Mouse (Mus musculus) MEL (cell line): Measurements from ENCODE around the gene Gpr161. TPM values are rescaled to one million over a fixed set of nuclear protein-coding genes. Genes with fewer than 3 reads are reported as not detected.
A peak's percentile ranks its signal among the peaks of the same experiment; 100 is the strongest.

ENCODE experiments used
- DNase-seq: peaks from one replicate; pipeline ENCODE4 v3.0.0; 2011; ENCODE audit warnings: low read depth, low spot score
- H3K27ac ChIP-seq: 2 replicates; pipeline ENCODE4 v1.5.1; 2012; ENCODE audit warnings: low read depth, mild to moderate bottlenecking, control low read depth, low read length, moderate library complexity; ENCODE audit not compliant: control insufficient read depth
- H3K27me3 ChIP-seq, 2 experiments: fragments of 150-350 bp in 1 of 2; sonication (generic) in 1 of 2; 2 replicates each; pipeline ENCODE4 v1.6.1; 2012; ENCODE audit warnings: low read length in 2 of 2, mild to moderate bottlenecking in 2 of 2, improper control_type of control experiment in 1 of 2, moderate library complexity in 1 of 2; ENCODE audit not compliant: insufficient read depth in 2 of 2, control insufficient read depth in 1 of 2
- H3K36me3 ChIP-seq, 2 experiments: 2 replicates each; pipeline ENCODE4 v1.6.1; 2012 to 2014; ENCODE audit warnings: low read length in 2 of 2, improper control_type of control experiment in 1 of 2, inconsistent platforms in 1 of 2, mild to moderate bottlenecking in 1 of 2; ENCODE audit not compliant: insufficient read depth in 2 of 2, control insufficient read depth in 1 of 2
- H3K4me1 ChIP-seq, 2 experiments: fragments of 150-350 bp in 1 of 2; sonication (generic) in 1 of 2; 2 replicates each; pipeline ENCODE4 v1.6.1; 2012; ENCODE audit warnings: low read length in 2 of 2, improper control_type of control experiment in 1 of 2, mild to moderate bottlenecking in 1 of 2; ENCODE audit not compliant: insufficient read depth in 2 of 2, control insufficient read depth in 1 of 2
- H3K4me3 ChIP-seq, 2 experiments: fragments of 150-350 bp in 1 of 2; sonication (generic) in 1 of 2; 2 replicates each; pipeline ENCODE4 v1.5.1; 2012; ENCODE audit warnings: low read depth in 2 of 2, low read length in 2 of 2, mild to moderate bottlenecking in 2 of 2, moderate library complexity in 2 of 2, control low read depth in 1 of 2, improper control_type of control experiment in 1 of 2; ENCODE audit not compliant: control insufficient read depth in 1 of 2, insufficient read depth in 1 of 2
- H3K79me2 ChIP-seq: 2 replicates; pipeline ENCODE4 v1.6.1; 2012; ENCODE audit warnings: mild to moderate bottlenecking, low read length, moderate library complexity; ENCODE audit not compliant: control insufficient read depth, poor library complexity, insufficient read depth
- H3K9ac ChIP-seq: 2 replicates; pipeline ENCODE4 v1.6.1; 2012; ENCODE audit warnings: low read depth, mild to moderate bottlenecking, control low read depth, low read length, moderate library complexity; ENCODE audit not compliant: control insufficient read depth, poor library complexity, severe bottlenecking
- H3K9me3 ChIP-seq: fragments of 150-350 bp; sonication (generic); replicated peaks from 2 replicates; pipeline ENCODE4 v1.6.1; 2012; ENCODE audit warnings: mild to moderate bottlenecking, low read length, improper control_type of control experiment, moderate library complexity; ENCODE audit not compliant: insufficient read depth
- CHD2 ChIP-seq: IDR thresholded peaks from 2 replicates; pipeline ENCODE4 v1.6.1; 2011; ENCODE audit warnings: low read length, improper control_type of control experiment
- ELF1 ChIP-seq: IDR thresholded peaks from 2 replicates; pipeline ENCODE4 v1.6.1; 2014; ENCODE audit warnings: low read depth, mild to moderate bottlenecking, inconsistent platforms, low read length, improper control_type of control experiment, moderate library complexity
- EP300 ChIP-seq, 2 experiments: IDR thresholded peaks; 2 replicates each; pipeline ENCODE4 v1.6.1; 2011; ENCODE audit warnings: improper control_type of control experiment in 2 of 2, low read length in 2 of 2, low read depth in 1 of 2, mild to moderate bottlenecking in 1 of 2
- ETS1 ChIP-seq: IDR thresholded peaks from 2 replicates; pipeline ENCODE4 v1.6.1; 2012; ENCODE audit warnings: low read depth, mild to moderate bottlenecking, inconsistent platforms, low read length, improper control_type of control experiment, moderate library complexity
- JUND ChIP-seq: IDR thresholded peaks from 2 replicates; pipeline ENCODE4 v1.6.1; 2011; ENCODE audit warnings: low read depth, mild to moderate bottlenecking, improper control_type of control experiment, low read length
- MAX ChIP-seq: IDR thresholded peaks from 2 replicates; pipeline ENCODE4 v1.6.1; 2011; ENCODE audit warnings: low read length, improper control_type of control experiment
- MAZ ChIP-seq: IDR thresholded peaks from 2 replicates; pipeline ENCODE4 v1.6.1; 2012; ENCODE audit warnings: low read depth, mild to moderate bottlenecking, inconsistent platforms, low read length, improper control_type of control experiment
- MXI1 ChIP-seq: IDR thresholded peaks from 2 replicates; pipeline ENCODE4 v1.6.1; 2011; ENCODE audit warnings: mild to moderate bottlenecking, low read depth, low read length, improper control_type of control experiment
- MYB ChIP-seq: IDR thresholded peaks from 2 replicates; pipeline ENCODE4 v1.6.1; 2011; ENCODE audit warnings: mild to moderate bottlenecking, low read depth, low read length, improper control_type of control experiment
- NELFE ChIP-seq: IDR thresholded peaks from 2 replicates; pipeline ENCODE4 v1.6.1; 2011; ENCODE audit warnings: low read depth, low read length, improper control_type of control experiment
- POLR2AphosphoS5 ChIP-seq: IDR thresholded peaks from 2 replicates; pipeline ENCODE4 v1.6.1; 2012; ENCODE audit warnings: low read depth, borderline replicate concordance, mild to moderate bottlenecking, inconsistent platforms, low read length, moderate library complexity, mixed read lengths
- RAD21 ChIP-seq: IDR thresholded peaks from 2 replicates; pipeline ENCODE4 v1.6.1; 2011; ENCODE audit warnings: mild to moderate bottlenecking, low read depth, low read length, improper control_type of control experiment
- SIN3A ChIP-seq: IDR thresholded peaks from 2 replicates; pipeline ENCODE4 v1.6.1; 2012; ENCODE audit warnings: low read length, improper control_type of control experiment, inconsistent platforms
- SMC3 ChIP-seq: IDR thresholded peaks from 2 replicates; pipeline ENCODE4 v1.6.1; 2011; ENCODE audit warnings: low read depth, low read length, improper control_type of control experiment
- TAL1 ChIP-seq: IDR thresholded peaks from 2 replicates; pipeline ENCODE4 v1.6.1; 2012; ENCODE audit warnings: mild to moderate bottlenecking, inconsistent platforms, low read length, moderate library complexity, mixed read lengths
- TCF12 ChIP-seq: IDR thresholded peaks from 2 replicates; pipeline ENCODE4 v1.6.1; 2014; ENCODE audit warnings: low read depth, mild to moderate bottlenecking, inconsistent platforms, low read length, improper control_type of control experiment, moderate library complexity
- USF2 ChIP-seq, 2 experiments: IDR thresholded peaks; 2 replicates each; pipeline ENCODE4 v1.6.1; 2011 to 2012; ENCODE audit warnings: improper control_type of control experiment in 2 of 2, low read length in 2 of 2, borderline replicate concordance in 1 of 2, inconsistent platforms in 1 of 2, low read depth in 1 of 2, mild to moderate bottlenecking in 1 of 2; ENCODE audit not compliant: insufficient read depth in 1 of 2
- ZNF384 ChIP-seq: IDR thresholded peaks from 2 replicates; pipeline ENCODE4 v1.6.1; 2012; ENCODE audit warnings: low read depth, mild to moderate bottlenecking, inconsistent platforms, low read length, improper control_type of control experiment
- polyA plus RNA-seq, 2 experiments: library from polyadenylated mRNA; stranded (reverse) in 1 of 2; unstranded in 1 of 2; fragments of >175 nt in 1 of 2; fragments of >200 nt in 1 of 2; gene quantifications; 2 replicates each; pipeline versions ENCODE4 v1.2.1 to v1.2.4; 2012; ENCODE audit warnings: low replicate concordance in 2 of 2, low read depth in 1 of 2; ENCODE audit not compliant: insufficient read length in 2 of 2, insufficient read depth in 1 of 2, missing spikeins in 1 of 2
- total RNA-seq: library from RNA; depleted of rRNA; stranded (reverse); fragments of 300-350 nt; gene quantifications from 2 replicates; pipeline ENCODE4 v1.2.3, GENCODE M21; 2012

Gene Gpr161
- total and polyA plus RNA-seq, 3 experiments = 0.08 to 0.97 TPM; not detected in 1

- peak; percentile 18 for DNase-seq
- H3K36me3 ChIP-seq = peaks cover 0 to 3% of the 10 kb centered on the region in 2 experiments; a peak in 1 of 4 replicates
- H3K9me3 ChIP-seq = no peaks in the 10 kb centered on the region
- no peak overlapping the region for H3K9ac ChIP-seq
- no peak for TF ChIP-seq ZNF384
- no peak for TF ChIP-seq JUND
- no peak for TF ChIP-seq SMC3
- TF ChIP-seq MAX = no peak
- TF ChIP-seq ELF1 = no peak
- no peak for TF ChIP-seq MAZ
- TF ChIP-seq ETS1 = no peak
- TF ChIP-seq SIN3A = no peak
- TF ChIP-seq NELFE = no peak
- no peak for TF ChIP-seq MYB
- H3K27ac ChIP-seq = no peak overlapping the region
- H3K27me3 ChIP-seq = no peaks in the 10 kb centered on the region
- no peaks in the 10 kb centered on the region for H3K4me1 ChIP-seq
- H3K4me3 ChIP-seq = no peak overlapping the region
- no peaks in the 10 kb centered on the region for H3K79me2 ChIP-seq
Measured at GRCm38 (mm10) chr1:165332797-165333196, 37.2 kb downstream of the Gpr161 start.

- H3K79me2 ChIP-seq = no peaks in the 10 kb centered on the region
- no peaks in the 10 kb centered on the region for H3K27me3 ChIP-seq
- DNase-seq = no peak
- no peak overlapping the region for H3K27ac ChIP-seq
- H3K4me1 ChIP-seq = no peaks in the 10 kb centered on the region
- H3K9ac ChIP-seq = no peak overlapping the region
- H3K9me3 ChIP-seq = no peaks in the 10 kb centered on the region
- TF ChIP-seq CHD2 = no peak
- TF ChIP-seq RAD21 = no peak
- TF ChIP-seq USF2 (IDR thresholded peaks at IDR 0.05; ENCODE audit: borderline replicate concordance in 1 of 2, insufficient read depth in 1 of 2, low read depth in 1 of 2, low read length in 2 of 2) = no peak
- TF ChIP-seq TAL1 = no peak
- no peak for TF ChIP-seq MXI1
- no peak for TF ChIP-seq EP300 (IDR thresholded peaks at IDR 0.05; ENCODE audit: low read depth in 1 of 2, low read length in 2 of 2)
- TF ChIP-seq MYB = no peak
- TF ChIP-seq MAX = no peak
- TF ChIP-seq TCF12 = no peak
- no peak for TF ChIP-seq SMC3
- TF ChIP-seq POLR2AphosphoS5 = no peak
- H3K4me3 ChIP-seq = no peak overlapping the region
- H3K36me3 ChIP-seq = no peaks in the 10 kb centered on the region; a peak in 1 of 4 replicates
Measured at GRCm38 (mm10) chr1:165342126-165342525, 46.5 kb downstream of the Gpr161 start.
